Mouse (Mus musculus) lung, embryonic 15.5 days (tissue): ENCODE data around the gene Gli2. TPM values are rescaled to one million over a fixed set of nuclear protein-coding genes. Genes with fewer than 3 reads are reported as not detected.

ENCODE experiments used
- ATAC-seq: fragments of 200-750 bp; cut with Nextera tagmentation; 2 replicates; pipeline ENCODE4 v1.8.0; 2017; ENCODE audit warnings: moderate number of reproducible peaks, borderline replicate concordance; ENCODE audit not compliant: low FRiP score, low TSS enrichment; ENCODE audit errors: extremely low read depth
- H3K27ac ChIP-seq: fragments of 300-500 bp; sonication (generic); 2 replicates; pipeline ENCODE4 v1.5.1; 2015; ENCODE audit warnings: moderate library complexity, mild to moderate bottlenecking, inconsistent platforms
- H3K27me3 ChIP-seq: fragments of 300-500 bp; sonication (generic); 2 replicates; pipeline ENCODE4 v1.6.1; 2015; ENCODE audit warnings: inconsistent platforms
- H3K36me3 ChIP-seq: fragments of 300-500 bp; sonication (generic); 2 replicates; pipeline ENCODE4 v1.6.1; 2015; ENCODE audit warnings: inconsistent platforms
- H3K4me1 ChIP-seq: fragments of 300-500 bp; sonication (generic); 2 replicates; pipeline ENCODE4 v1.6.1; 2015; ENCODE audit warnings: inconsistent platforms
- H3K4me2 ChIP-seq: fragments of 300-500 bp; sonication (generic); 2 replicates; pipeline ENCODE4 v1.6.1; 2015; ENCODE audit warnings: inconsistent platforms, mild to moderate bottlenecking, moderate library complexity
- H3K4me3 ChIP-seq: fragments of 300-500 bp; sonication (generic); 2 replicates; pipeline ENCODE4 v1.5.1; 2015; ENCODE audit warnings: mild to moderate bottlenecking, inconsistent platforms
- H3K9ac ChIP-seq: fragments of 300-500 bp; sonication (generic); 2 replicates; pipeline ENCODE4 v1.6.1; 2015; ENCODE audit warnings: inconsistent platforms
- H3K9me3 ChIP-seq: fragments of 300-500 bp; sonication (generic); 2 replicates; pipeline ENCODE4 v1.6.1; 2016; ENCODE audit warnings: inconsistent platforms
- WGBS: fragments of 180-500 bp; shearing (Covaris S2); methylation state at CpG from one replicate; pipeline ENCODE4 v1.1.7; 2015; 5-methylcytosine and 5-hydroxymethylcytosine counted together
- microRNA-seq: library from miRNA; unstranded; fragments of <30 nt; microRNA quantifications from one replicate; pipeline ENCODE4, GENCODE M21; 2016
- polyA plus RNA-seq: library from polyadenylated mRNA; unstranded; fragments of >200 nt; fragmentation: Nextera tagmentation; extraction: Ambion mirVana; gene quantifications from 2 replicates; pipeline ENCODE4 v1.2.1, GENCODE M21; 2015

Gli2 gene
- polyA plus RNA-seq, 1 experiment from 2014 or later, result 7.5 TPM

GRCm38 (mm10) chr1:118810336-118810735, 243.1 kb downstream of the Gli2 start:
- Histone ChIP-seq H3K4me3 (no peak overlapping the region), H3K36me3 (no peaks in the 10 kb centered on the region), H3K27ac (no peak overlapping the region), H3K9ac (no peak overlapping the region), H3K4me2 (no peak overlapping the region), H3K9me3 (no peaks in the 10 kb centered on the region), H3K4me1 (no peaks in the 10 kb centered on the region), H3K27me3 (peaks cover 4% of the 10 kb centered on the region; the same call in 1 of the 2 replicates)
- ATAC-seq, result no peak
- WGBS, result 65% methylated on average over 4 of the region's 4 CpGs

- H3K9ac ChIP-seq, result no peak overlapping the region
- no peak overlapping the region for H3K4me3 ChIP-seq
- H3K4me1 ChIP-seq, result no peaks in the 10 kb centered on the region
- H3K27ac ChIP-seq, result no peak overlapping the region
- ATAC-seq, result no peak
- peaks cover 7% of the 10 kb centered on the region; the same call in 1 of the 2 replicates for H3K27me3 ChIP-seq
- H3K4me2 ChIP-seq, result no peak overlapping the region
- H3K9me3 ChIP-seq, result no peaks in the 10 kb centered on the region
- 91% methylated on average over 3 of the region's 3 CpGs for WGBS
- no peaks in the 10 kb centered on the region for H3K36me3 ChIP-seq
Measured at GRCm38 (mm10) chr1:118806727-118807126, 246.7 kb downstream of the Gli2 start.

GRCm38 (mm10) chr1:118802166-118802565, 251.3 kb downstream of the Gli2 start:
- H3K27me3 ChIP-seq, result peaks cover 3% of the 10 kb centered on the region; the same call in 1 of the 2 replicates
- ATAC-seq, result no peak
- H3K36me3 ChIP-seq, result no peaks in the 10 kb centered on the region
- H3K4me2 ChIP-seq, result no peak overlapping the region
- no peak overlapping the region for H3K9ac ChIP-seq
- H3K27ac ChIP-seq, result no peak overlapping the region
- 76% methylated on average over 5 of the region's 5 CpGs for WGBS
- no peaks in the 10 kb centered on the region for H3K4me1 ChIP-seq
- H3K4me3 ChIP-seq, result no peak overlapping the region
- no peaks in the 10 kb centered on the region for H3K9me3 ChIP-seq

- Histone ChIP-seq H3K4me3 (no peak overlapping the region), H3K4me1 (no peaks in the 10 kb centered on the region), H3K9me3 (no peaks in the 10 kb centered on the region), H3K27me3 (peaks cover 3% of the 10 kb centered on the region; the same call in 1 of the 2 replicates), H3K36me3 (no peaks in the 10 kb centered on the region), H3K9ac (no peak overlapping the region), H3K4me2 (no peak overlapping the region), H3K27ac (no peak overlapping the region)
- 60% methylated on average over 7 of the region's 7 CpGs for WGBS
- ATAC-seq, result no peak
Measured at GRCm38 (mm10) chr1:118799322-118800116, 253.9 kb downstream of the Gli2 start.

GRCm38 (mm10) chr1:118795415-118796167, 257.8 kb downstream of the Gli2 start:
- no peak for ATAC-seq
- Histone ChIP-seq H3K27me3 (no peaks in the 10 kb centered on the region), H3K36me3 (no peaks in the 10 kb centered on the region), H3K4me2 (no peak overlapping the region), H3K27ac (no peak overlapping the region), H3K9me3 (no peaks in the 10 kb centered on the region), H3K4me1 (no peaks in the 10 kb centered on the region), H3K9ac (no peak overlapping the region), H3K4me3 (no peak overlapping the region)
- WGBS, result 53% methylated on average over 18 of the region's 18 CpGs

- no peak for ATAC-seq
- Histone ChIP-seq H3K27ac (no peak overlapping the region), H3K4me1 (no peaks in the 10 kb centered on the region), H3K4me2 (no peak overlapping the region), H3K4me3 (no peak overlapping the region), H3K27me3 (no peaks in the 10 kb centered on the region), H3K9me3 (no peaks in the 10 kb centered on the region), H3K9ac (no peak overlapping the region), H3K36me3 (no peaks in the 10 kb centered on the region)
- 74% methylated on average over 2 of the region's 2 CpGs for WGBS
Measured at GRCm38 (mm10) chr1:118789871-118790270, 263.5 kb downstream of the Gli2 start.

GRCm38 (mm10) chr1:118789468-118789867, 264.0 kb downstream of the Gli2 start:
- WGBS, result 70% methylated on average over 3 of the region's 3 CpGs
- no peak overlapping the region for H3K4me3 ChIP-seq
- no peak overlapping the region for H3K9ac ChIP-seq
- H3K4me1 ChIP-seq, result no peaks in the 10 kb centered on the region
- no peaks in the 10 kb centered on the region for H3K27me3 ChIP-seq
- no peak for ATAC-seq
- H3K9me3 ChIP-seq, result no peaks in the 10 kb centered on the region
- no peak overlapping the region for H3K4me2 ChIP-seq
- H3K36me3 ChIP-seq, result no peaks in the 10 kb centered on the region
- H3K27ac ChIP-seq, result no peak overlapping the region

- no peak for ATAC-seq
- no peak overlapping the region for H3K4me3 ChIP-seq
- H3K4me2 ChIP-seq, result no peak overlapping the region
- no peaks in the 10 kb centered on the region for H3K36me3 ChIP-seq
- WGBS, result 47% methylated on average over 5 of the region's 5 CpGs
- H3K9ac ChIP-seq, result no peak overlapping the region
- no peak overlapping the region for H3K27ac ChIP-seq
- no peaks in the 10 kb centered on the region for H3K9me3 ChIP-seq
- H3K27me3 ChIP-seq, result no peaks in the 10 kb centered on the region
- no peaks in the 10 kb centered on the region for H3K4me1 ChIP-seq
Measured at GRCm38 (mm10) chr1:118788813-118789212, 264.6 kb downstream of the Gli2 start.

GRCm38 (mm10) chr1:118787486-118787885, 265.9 kb downstream of the Gli2 start:
- H3K27ac ChIP-seq, result no peak overlapping the region
- no peak for ATAC-seq
- H3K4me2 ChIP-seq, result no peak overlapping the region
- 73% methylated on average over 3 of the region's 3 CpGs for WGBS
- H3K9ac ChIP-seq, result no peak overlapping the region
- H3K4me1 ChIP-seq, result no peaks in the 10 kb centered on the region
- H3K36me3 ChIP-seq, result no peaks in the 10 kb centered on the region
- no peak overlapping the region for H3K4me3 ChIP-seq
- no peaks in the 10 kb centered on the region for H3K9me3 ChIP-seq
- H3K27me3 ChIP-seq, result no peaks in the 10 kb centered on the region

Small RNA genes lying within 50 kb of the gene (microRNA-seq; reads per million reads assigned to microRNA genes)
- gene Mir6346, result not detected
